Mouse (Mus musculus) liver, postnatal 0 days (tissue): Measurements from ENCODE around the gene Rapgefl1.

Experiments
- CTCF ChIP-seq: sonication (generic); IDR thresholded peaks from 2 replicates; pipeline ENCODE4 v1.5.1; 2016; ENCODE audit warnings: antibody characterized with exemption, low read depth
- EP300 ChIP-seq: IDR thresholded peaks from 2 replicates; pipeline ENCODE4 v1.6.1; 2016; ENCODE audit warnings: antibody characterized with exemption, low read depth, mild to moderate bottlenecking

GRCm38 (mm10) chr11:98854116-98854515, 17.5 kb downstream of the Rapgefl1 start:
- TF ChIP-seq CTCF (no peak), EP300 (no peak)
